Mouse (Mus musculus) liver, embryonic 16.5 days (tissue): Measurements from ENCODE around the gene Mepce. TPM values are rescaled to one million over a fixed set of nuclear protein-coding genes. Genes with fewer than 3 reads are reported as not detected.

Source experiments
- ATAC-seq: fragments of 200-750 bp; cut with Nextera tagmentation; 2 replicates; pipeline ENCODE4 v1.8.0; 2017; ENCODE audit warnings: low read depth, mild to moderate bottlenecking, moderate number of reproducible peaks, moderate library complexity
- H3K27ac ChIP-seq: fragments of 300-500 bp; sonication (generic); 2 replicates; pipeline ENCODE4 v1.5.1; 2014; ENCODE audit warnings: mild to moderate bottlenecking, low read length
- H3K27me3 ChIP-seq: fragments of 300-500 bp; sonication (generic); 2 replicates; pipeline ENCODE4 v1.6.1; 2014; ENCODE audit warnings: low read depth, low read length, mixed read lengths; ENCODE audit not compliant: control insufficient read depth, insufficient read depth
- H3K36me3 ChIP-seq: fragments of 300-500 bp; sonication (generic); 2 replicates; pipeline ENCODE4 v1.6.1; 2014; ENCODE audit warnings: mild to moderate bottlenecking; ENCODE audit not compliant: control insufficient read depth, insufficient read depth
- H3K4me1 ChIP-seq: fragments of 300-500 bp; sonication (generic); 2 replicates; pipeline ENCODE4 v1.6.1; 2014; ENCODE audit warnings: low read depth, low read length, mixed read lengths; ENCODE audit not compliant: control insufficient read depth
- H3K4me2 ChIP-seq: fragments of 300-500 bp; sonication (generic); 2 replicates; pipeline ENCODE4 v1.6.1; 2014; ENCODE audit warnings: low read depth, low read length, mixed read lengths
- H3K4me3 ChIP-seq: fragments of 300-500 bp; sonication (generic); 2 replicates; pipeline ENCODE4 v1.5.1; 2014; ENCODE audit warnings: low read depth, mild to moderate bottlenecking, low read length
- H3K9ac ChIP-seq: fragments of 300-500 bp; sonication (generic); 2 replicates; pipeline ENCODE4 v1.6.1; 2014; ENCODE audit warnings: low read depth, low read length
- H3K9me3 ChIP-seq: fragments of 300-500 bp; sonication (generic); replicated peaks from 2 replicates; pipeline ENCODE4 v1.6.1; 2016; ENCODE audit warnings: low read length; ENCODE audit not compliant: control insufficient read depth
- WGBS: fragments of 180-500 bp; shearing (Covaris S2); extraction: QIAGEN DNeasy Blood & Tissue Kit; methylation state at CpG from one replicate; pipeline ENCODE4 v1.1.7; 2014; ENCODE audit not compliant: insufficient replicate concordance; 5-methylcytosine and 5-hydroxymethylcytosine counted together
- polyA plus RNA-seq: library from polyadenylated mRNA; unstranded; fragments of >200 nt; fragmentation: Nextera tagmentation; extraction: Ambion mirVana; gene quantifications from 2 replicates; pipeline ENCODE4 v1.2.1, GENCODE M21; 2015

The Mepce gene
- polyA plus RNA-seq, 1 experiment from 2014 or later, result 3.8 TPM

GRCm38 (mm10) chr5:137775587-137776290 lies 11.7 kb downstream of the Mepce start:
- Histone ChIP-seq H3K36me3 (peaks cover 3% of the 10 kb centered on the region; the same call in 1 of the 2 replicates), H3K4me2 (no peak overlapping the region), H3K27me3 (no peaks in the 10 kb centered on the region), H3K9me3 (no peaks in the 10 kb centered on the region), H3K4me1 (peaks cover 37% of the 10 kb centered on the region), H3K9ac (no peak overlapping the region), H3K27ac (no peak overlapping the region), H3K4me3 (no peak overlapping the region)
- 74% methylated on average over 2 of the region's 2 CpGs for WGBS
- ATAC-seq, result no peak

- Histone ChIP-seq H3K36me3 (no peaks in the 10 kb centered on the region), H3K27me3 (no peaks in the 10 kb centered on the region), H3K4me1 (peaks cover 19% of the 10 kb centered on the region), H3K4me3 (no peak overlapping the region), H3K9ac (no peak overlapping the region), H3K27ac (no peak overlapping the region), H3K9me3 (no peaks in the 10 kb centered on the region), H3K4me2 (no peak overlapping the region)
- ATAC-seq, result no peak
These were observed 14.7 kb downstream of the Mepce start for GRCm38 (mm10) chr5:137772755-137773154.

DNA sequence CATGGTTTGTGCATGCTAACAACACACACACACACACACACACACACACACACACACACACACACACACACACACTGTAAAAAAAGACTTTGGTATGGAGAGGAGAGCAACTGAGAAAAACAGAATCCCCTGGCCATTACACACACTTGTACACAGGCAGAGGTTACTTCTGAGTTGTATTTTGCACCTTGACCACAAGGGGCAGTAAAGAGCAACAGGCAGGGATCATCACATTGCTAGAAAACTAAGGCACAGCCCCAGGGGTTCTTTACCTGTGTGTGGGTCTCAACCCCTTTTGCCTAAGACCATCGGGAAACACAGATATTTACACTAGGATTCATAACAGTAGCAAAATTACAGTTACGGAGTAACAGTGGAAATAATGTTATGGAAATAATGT lies 16.7 kb downstream of the Mepce start:
- no peaks in the 10 kb centered on the region for H3K27me3 ChIP-seq
- H3K9me3 ChIP-seq, result peaks cover 2% of the 10 kb centered on the region; the same call in 1 of the 2 replicates
- H3K9ac ChIP-seq, result no peak overlapping the region
- no peak overlapping the region for H3K27ac ChIP-seq
- H3K4me2 ChIP-seq, result no peak overlapping the region
- 0 out of 2 replicates have a peak, but pooled peaks have one; percentile 52 for ATAC-seq
- peaks cover 4% of the 10 kb centered on the region; the same call in 1 of the 2 replicates for H3K4me1 ChIP-seq
- 24% methylated on average over 2 of the region's 2 CpGs for WGBS
- no peak overlapping the region for H3K4me3 ChIP-seq
- no peaks in the 10 kb centered on the region for H3K36me3 ChIP-seq

DNA sequence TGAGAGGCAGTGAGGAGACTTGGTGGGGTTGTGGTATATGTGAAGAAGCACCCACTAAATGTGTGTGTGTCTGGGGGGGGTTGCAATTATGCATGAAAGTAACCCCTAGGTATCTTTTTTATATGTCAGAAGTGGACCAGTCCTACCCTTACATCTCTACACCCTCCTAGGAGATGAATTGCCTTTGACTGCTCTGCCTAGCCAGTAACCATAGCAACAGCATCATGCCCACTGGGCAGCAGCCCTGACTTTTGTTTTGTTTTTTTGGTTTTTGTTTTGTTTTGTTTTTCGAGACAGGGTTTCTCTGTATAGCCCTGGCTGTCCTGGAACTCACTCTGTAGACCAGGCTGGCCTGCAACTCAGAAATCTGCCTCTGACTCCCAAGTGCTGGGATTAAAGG lies 19.0 kb downstream of the Mepce start:
- WGBS, result 52% methylated on average over 1 of the region's 1 CpGs
- Histone ChIP-seq H3K9ac (no peak overlapping the region), H3K27ac (no peak overlapping the region), H3K4me3 (no peak overlapping the region), H3K27me3 (no peaks in the 10 kb centered on the region), H3K4me1 (peaks cover 4% of the 10 kb centered on the region; the same call in 1 of the 2 replicates), H3K4me2 (no peak overlapping the region), H3K9me3 (peaks cover 2% of the 10 kb centered on the region; the same call in 1 of the 2 replicates), H3K36me3 (no peaks in the 10 kb centered on the region)
- no peak for ATAC-seq

DNA sequence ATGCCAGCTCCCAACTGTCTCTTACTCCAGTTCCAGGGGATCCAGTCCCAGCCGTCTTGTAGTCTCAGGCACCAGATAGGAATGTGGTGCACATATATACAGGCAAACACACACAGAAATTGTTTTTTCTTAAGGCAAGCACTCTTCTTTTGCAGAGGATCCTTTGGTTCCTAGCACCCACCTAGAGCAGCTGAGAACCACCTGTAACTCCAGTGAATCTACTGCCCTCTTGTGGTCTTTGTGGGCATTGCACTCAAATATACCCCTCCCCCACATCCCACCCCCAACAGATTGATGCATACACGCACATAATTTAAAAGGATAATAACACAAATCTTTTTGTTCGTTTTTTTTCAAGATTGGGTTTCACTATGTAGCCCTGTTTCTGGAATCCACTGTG lies 21.2 kb downstream of the Mepce start:
- no peak for ATAC-seq
- H3K27ac ChIP-seq, result no peak overlapping the region

GRCm38 (mm10) chr5:137764609-137765340 lies 22.7 kb downstream of the Mepce start:
- 59% methylated on average over 9 of the region's 9 CpGs for WGBS
- H3K4me1 ChIP-seq, result no peaks in the 10 kb centered on the region; the same call in 1 of the 2 replicates
- H3K27ac ChIP-seq, result no peak overlapping the region
- no peak overlapping the region for H3K4me3 ChIP-seq
- H3K9me3 ChIP-seq, result peaks cover 2% of the 10 kb centered on the region; the same call in 1 of the 2 replicates
- no peak overlapping the region for H3K4me2 ChIP-seq
- H3K27me3 ChIP-seq, result no peaks in the 10 kb centered on the region
- H3K9ac ChIP-seq, result no peak overlapping the region
- H3K36me3 ChIP-seq, result no peaks in the 10 kb centered on the region
- ATAC-seq, result no peak

More for the DNA sequence above, 21.2 kb downstream of the Mepce start:
- H3K27me3 ChIP-seq, result no peaks in the 10 kb centered on the region
- H3K4me1 ChIP-seq, result no peaks in the 10 kb centered on the region
- H3K9me3 ChIP-seq, result peaks cover 2% of the 10 kb centered on the region; the same call in 1 of the 2 replicates
- no peak overlapping the region for H3K4me3 ChIP-seq
- H3K36me3 ChIP-seq, result no peaks in the 10 kb centered on the region
- no peak overlapping the region for H3K9ac ChIP-seq
- no peak overlapping the region for H3K4me2 ChIP-seq
- 49% methylated on average over 3 of the region's 3 CpGs for WGBS

DNA sequence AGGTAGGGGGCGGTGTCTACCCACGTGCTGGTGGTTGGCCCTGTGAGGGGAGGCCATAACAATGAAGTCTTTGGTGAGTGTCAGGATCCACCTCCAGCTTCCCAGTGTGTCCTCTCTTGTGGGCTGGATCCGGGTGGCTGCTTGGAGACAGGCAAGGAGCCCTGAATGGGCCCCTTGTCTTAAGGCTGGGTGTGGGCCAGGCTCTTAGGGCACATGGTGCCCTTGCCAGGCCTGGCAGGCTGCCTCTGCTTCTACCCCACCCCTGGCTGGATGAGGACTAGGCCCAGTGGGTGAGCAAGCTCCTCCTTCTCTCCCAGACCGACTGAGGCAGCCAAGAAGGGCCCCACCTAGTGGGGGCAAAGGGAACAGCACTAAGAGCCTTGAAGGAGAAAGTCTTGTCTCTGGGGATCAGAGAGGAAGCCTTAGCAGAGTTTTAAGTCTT lies 27.5 kb downstream of the Mepce start:
- H3K9me3 ChIP-seq, result no peaks in the 10 kb centered on the region
- peak; percentile 68 for ATAC-seq
- H3K4me3 ChIP-seq, result no peak overlapping the region
- H3K4me1 ChIP-seq, result no peaks in the 10 kb centered on the region; the same call in 1 of the 2 replicates
- no peak overlapping the region for H3K4me2 ChIP-seq
- no peak overlapping the region for H3K27ac ChIP-seq
- H3K36me3 ChIP-seq, result peaks cover 24% of the 10 kb centered on the region
- 51% methylated on average over 4 of the region's 4 CpGs for WGBS
- H3K9ac ChIP-seq, result no peak overlapping the region
- H3K27me3 ChIP-seq, result no peaks in the 10 kb centered on the region

- WGBS, result 88% methylated on average over 19 of the region's 19 CpGs
- H3K9me3 ChIP-seq, result no peaks in the 10 kb centered on the region
- no peaks in the 10 kb centered on the region for H3K27me3 ChIP-seq
- H3K27ac ChIP-seq, result no peak overlapping the region
- H3K4me2 ChIP-seq, result no peak overlapping the region
- no peak overlapping the region for H3K4me3 ChIP-seq
- no peak overlapping the region for H3K9ac ChIP-seq
- ATAC-seq, result no peak
- H3K4me1 ChIP-seq, result no peaks in the 10 kb centered on the region; the same call in 1 of the 2 replicates
- H3K36me3 ChIP-seq, result peaks cover 27% of the 10 kb centered on the region
These were observed 28.4 kb downstream of the Mepce start for GRCm38 (mm10) chr5:137758921-137759534.
